Comparison of ENCODE assay signal across 30 mouse cellular contexts in the genomic region with DNA sequence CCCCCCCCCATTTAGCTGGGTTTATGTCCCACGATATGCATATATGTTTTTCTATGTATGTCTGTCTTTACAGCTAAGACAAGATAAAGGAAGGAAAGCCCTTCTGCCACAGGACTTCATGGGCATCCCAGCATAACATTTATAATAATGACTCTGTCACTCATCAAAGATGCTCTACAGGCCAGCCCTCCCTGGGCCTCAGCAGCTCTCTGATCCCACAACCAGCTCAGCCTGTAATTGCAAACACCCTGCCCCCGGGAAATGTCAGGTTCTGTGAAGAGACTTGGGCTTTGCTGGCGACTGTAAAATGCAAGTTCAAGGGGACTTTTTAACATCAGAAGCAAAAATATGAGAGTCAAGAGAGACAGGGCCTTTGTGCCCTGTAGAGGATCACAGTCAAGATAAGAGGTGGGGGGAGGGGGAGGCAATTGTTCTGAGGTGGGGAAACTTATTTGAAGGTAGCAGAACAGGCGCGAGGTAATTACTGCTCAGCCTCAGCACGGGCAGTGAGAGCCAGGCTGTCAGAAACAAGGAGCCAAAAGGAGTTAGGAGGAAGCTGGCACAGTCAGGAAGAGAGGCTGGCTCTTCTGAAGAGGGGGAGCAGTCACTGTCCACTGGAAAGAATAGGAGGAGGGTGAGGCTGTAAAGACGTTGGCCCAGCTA.
DNase-seq lines count a peak whose midpoint lies in the region; ATAC-seq and TF ChIP-seq lines count a peak whose summit lies in the region.
"Had no signal": no experiment of that assay in that cellular context is flagged by ENCODE, and none has a peak within 500 bp of the region (broad histone marks: within the 10 kb centered on the region; RNA-seq: fewer than 3 reads in every experiment).

No protein-coding gene starts in this region.

- no peaks in the 10 kb centered on the region for H3K4me1 ChIP-seq in forebrain, embryonic 13.5 days
- peaks cover 6% of the 10 kb centered on the region; the same call in 1 of the 2 replicates for H3K4me1 ChIP-seq in forebrain, embryonic 15.5 days
- H3K4me1 ChIP-seq in intestine, embryonic 14.5 days (replicated peaks; ENCODE audit: control insufficient read depth, insufficient read depth, low read length), result no peaks in the 10 kb centered on the region
- H3K4me1 ChIP-seq in intestine, postnatal 0 days (replicated peaks; ENCODE audit: control insufficient read depth, insufficient read depth, low read length), result no peaks in the 10 kb centered on the region
- peaks cover 7% of the 10 kb centered on the region for H3K4me1 ChIP-seq in embryonic facial prominence, embryonic 10.5 days
- H3K4me1 ChIP-seq in midbrain, embryonic 14.5 days (ENCODE audit: control insufficient read depth, insufficient read depth, low read length), result no peaks in the 10 kb centered on the region
- H3K4me1 ChIP-seq: embryonic facial prominence, embryonic 12.5 days; lung, embryonic 15.5 days; neural tube, embryonic 13.5 days had no signal

- peak; percentile 52 for DNase-seq in intestine, embryonic 14.5 days (ENCODE audit: low spot score)
- DNase-seq in embryonic facial prominence, embryonic 10.5 days (ENCODE audit: low spot score), result peak; percentile 28
- DNase-seq in midbrain, embryonic 14.5 days, result peak; percentile 66
- DNase-seq in layer of hippocampus, adult 9-11 months, result no peak
- DNase-seq: adrenal gland, adult 2 months; adrenal gland, postnatal 36 days; cerebellum, adult 2 months; cerebellum, postnatal 36 days; gastrocnemius, postnatal 36 days; heart, postnatal 36 days; kidney, postnatal 25 days; lung, postnatal 36 days; right cerebral cortex, postnatal 4 days; thymus, adult 2 months; thymus, postnatal 36 days had no signal

- ATAC-seq in forebrain, embryonic 13.5 days, result peak; percentile 45; the same call in 1 of the 2 replicates
- ATAC-seq in forebrain, embryonic 15.5 days (replicated peaks), result no peak
- ATAC-seq in intestine, embryonic 14.5 days (replicated peaks; ENCODE audit: low FRiP score, low TSS enrichment, low read depth), result no peak
- no peak for ATAC-seq in intestine, postnatal 0 days
- no peak for ATAC-seq in midbrain, embryonic 14.5 days (ENCODE audit: low FRiP score, low TSS enrichment)
- ATAC-seq: CD4-positive, CD25-positive, alpha-beta regulatory T cell, adult 4 months; hindbrain, postnatal 0 days; intestine, embryonic 16.5 days had no signal

- no peaks in the 10 kb centered on the region for H3K9me3 ChIP-seq in forebrain, embryonic 13.5 days (replicated peaks)
- H3K9me3 ChIP-seq in forebrain, embryonic 15.5 days, result no peaks in the 10 kb centered on the region
- no peaks in the 10 kb centered on the region for H3K9me3 ChIP-seq in intestine, embryonic 14.5 days (ENCODE audit: control insufficient read depth, low read length)
- H3K9me3 ChIP-seq in intestine, postnatal 0 days (ENCODE audit: control insufficient read depth), result no peaks in the 10 kb centered on the region
- no peaks in the 10 kb centered on the region for H3K9me3 ChIP-seq in embryonic facial prominence, embryonic 10.5 days
- no peaks in the 10 kb centered on the region for H3K9me3 ChIP-seq in midbrain, embryonic 14.5 days (ENCODE audit: control insufficient read depth, low read length)
- H3K9me3 ChIP-seq: embryonic facial prominence, embryonic 12.5 days; forebrain, embryonic 12.5 days; heart, embryonic 15.5 days; hindbrain, embryonic 12.5 days; limb, embryonic 13.5 days; lung, embryonic 15.5 days; neural tube, embryonic 13.5 days had no signal

- no peak for TF ChIP-seq CTCF in intestine, postnatal 0 days (IDR thresholded peaks at IDR 0.05; ENCODE audit: low read depth)

- no peak overlapping the region for H3K4me2 ChIP-seq in forebrain, embryonic 13.5 days
- H3K4me2 ChIP-seq in forebrain, embryonic 15.5 days (replicated peaks), result no peak overlapping the region
- no peak overlapping the region for H3K4me2 ChIP-seq in intestine, embryonic 14.5 days (ENCODE audit: low read length)
- no peak overlapping the region for H3K4me2 ChIP-seq in intestine, postnatal 0 days (replicated peaks; ENCODE audit: low read depth)
- no peak overlapping the region for H3K4me2 ChIP-seq in midbrain, embryonic 14.5 days (ENCODE audit: low read length)
- H3K4me2 ChIP-seq: embryonic facial prominence, embryonic 12.5 days; forebrain, embryonic 12.5 days; heart, embryonic 15.5 days; hindbrain, embryonic 12.5 days; limb, embryonic 13.5 days; liver, embryonic 11.5 days; lung, embryonic 15.5 days; neural tube, embryonic 13.5 days had no signal

- no peak overlapping the region for H3K4me3 ChIP-seq in forebrain, embryonic 13.5 days
- no peak overlapping the region for H3K4me3 ChIP-seq in forebrain, embryonic 15.5 days
- no peak overlapping the region for H3K4me3 ChIP-seq in intestine, embryonic 14.5 days (ENCODE audit: low read depth, low read length)
- no peak overlapping the region for H3K4me3 ChIP-seq in intestine, postnatal 0 days (ENCODE audit: low read depth, low read length)
- no peak overlapping the region for H3K4me3 ChIP-seq in embryonic facial prominence, embryonic 10.5 days
- H3K4me3 ChIP-seq in midbrain, embryonic 14.5 days (replicated peaks; ENCODE audit: low read depth, low read length), result no peak overlapping the region
- H3K4me3 ChIP-seq: embryonic facial prominence, embryonic 12.5 days; erythroblast, embryonic 14.5 days; forebrain, embryonic 12.5 days; heart, embryonic 15.5 days; hindbrain, embryonic 12.5 days; limb, embryonic 13.5 days; lung, embryonic 15.5 days; neural tube, embryonic 13.5 days had no signal

- no peaks in the 10 kb centered on the region for H3K36me3 ChIP-seq in forebrain, embryonic 13.5 days (ENCODE audit: poor library complexity, severe bottlenecking)
- H3K36me3 ChIP-seq in forebrain, embryonic 15.5 days, result no peaks in the 10 kb centered on the region
- H3K36me3 ChIP-seq in intestine, embryonic 14.5 days (ENCODE audit: control insufficient read depth, insufficient read depth, low read length), result no peaks in the 10 kb centered on the region
- H3K36me3 ChIP-seq in intestine, postnatal 0 days (ENCODE audit: control insufficient read depth, insufficient read depth), result no peaks in the 10 kb centered on the region
- no peaks in the 10 kb centered on the region for H3K36me3 ChIP-seq in embryonic facial prominence, embryonic 10.5 days (replicated peaks)
- H3K36me3 ChIP-seq in midbrain, embryonic 14.5 days (ENCODE audit: control insufficient read depth, insufficient read depth, low read length), result no peaks in the 10 kb centered on the region
- H3K36me3 ChIP-seq: embryonic facial prominence, embryonic 12.5 days; forebrain, embryonic 12.5 days; heart, embryonic 15.5 days; hindbrain, embryonic 12.5 days; limb, embryonic 13.5 days; lung, embryonic 15.5 days; neural tube, embryonic 13.5 days had no signal

- H3K27ac ChIP-seq in forebrain, embryonic 13.5 days, result 0 out of 2 replicates have a peak overlapping the region, but pooled peaks have one; percentile 3
- H3K27ac ChIP-seq in forebrain, embryonic 15.5 days (replicated peaks), result no peak overlapping the region
- no peak overlapping the region for H3K27ac ChIP-seq in intestine, embryonic 14.5 days (ENCODE audit: low read depth)
- no peak overlapping the region for H3K27ac ChIP-seq in intestine, postnatal 0 days (ENCODE audit: low read depth, low read length)
- no peak overlapping the region for H3K27ac ChIP-seq in embryonic facial prominence, embryonic 10.5 days (replicated peaks)
- no peak overlapping the region for H3K27ac ChIP-seq in midbrain, embryonic 14.5 days (replicated peaks; ENCODE audit: low read depth, low read length)
- H3K27ac ChIP-seq: embryonic facial prominence, embryonic 12.5 days; forebrain, embryonic 12.5 days; heart, embryonic 15.5 days; hindbrain, embryonic 12.5 days; hindbrain, postnatal 0 days; limb, embryonic 13.5 days; lung, embryonic 15.5 days; neural tube, embryonic 13.5 days had no signal

- WGBS in forebrain, embryonic 13.5 days, result 24% methylated on average over 7 of the region's 7 CpGs
- 29% methylated on average over 7 of the region's 7 CpGs for WGBS in forebrain, embryonic 15.5 days
- WGBS in intestine, embryonic 14.5 days, result 24% methylated on average over 7 of the region's 7 CpGs
- WGBS in intestine, postnatal 0 days, result 19% methylated on average over 7 of the region's 7 CpGs
- 37% methylated on average over 7 of the region's 7 CpGs for WGBS in embryonic facial prominence, embryonic 10.5 days
- 30% methylated on average over 7 of the region's 7 CpGs for WGBS in midbrain, embryonic 14.5 days

- H3K9ac ChIP-seq in forebrain, embryonic 13.5 days, result no peak overlapping the region
- no peak overlapping the region for H3K9ac ChIP-seq in forebrain, embryonic 15.5 days (replicated peaks)
- H3K9ac ChIP-seq in intestine, embryonic 14.5 days (ENCODE audit: low read length), result no peak overlapping the region
- no peak overlapping the region for H3K9ac ChIP-seq in intestine, postnatal 0 days (ENCODE audit: low read depth, low read length)
- no peak overlapping the region for H3K9ac ChIP-seq in midbrain, embryonic 14.5 days (replicated peaks; ENCODE audit: low read length)
- H3K9ac ChIP-seq: embryonic facial prominence, embryonic 12.5 days; forebrain, embryonic 12.5 days; heart, embryonic 15.5 days; hindbrain, embryonic 12.5 days; limb, embryonic 13.5 days; lung, embryonic 15.5 days; neural tube, embryonic 13.5 days had no signal

- H3K27me3 ChIP-seq in forebrain, embryonic 13.5 days, result no peaks in the 10 kb centered on the region
- no peaks in the 10 kb centered on the region for H3K27me3 ChIP-seq in forebrain, embryonic 15.5 days
- no peaks in the 10 kb centered on the region for H3K27me3 ChIP-seq in intestine, embryonic 14.5 days (replicated peaks; ENCODE audit: control insufficient read depth, insufficient read depth, low read length)
- H3K27me3 ChIP-seq in intestine, postnatal 0 days (replicated peaks; ENCODE audit: control insufficient read depth, insufficient read depth, low read length), result no peaks in the 10 kb centered on the region
- no peaks in the 10 kb centered on the region for H3K27me3 ChIP-seq in embryonic facial prominence, embryonic 10.5 days (replicated peaks; ENCODE audit: low read depth, poor library complexity, severe bottlenecking)
- H3K27me3 ChIP-seq in midbrain, embryonic 14.5 days (ENCODE audit: control insufficient read depth, insufficient read depth, low read length), result no peaks in the 10 kb centered on the region
- H3K27me3 ChIP-seq: embryonic facial prominence, embryonic 12.5 days; forebrain, embryonic 12.5 days; heart, embryonic 15.5 days; hindbrain, embryonic 12.5 days; lung, embryonic 15.5 days had no signal
